Comparison of ENCODE assay signal across 1 mouse cellular context in genomic region chr10:80292251-80293146, GRCm38 (mm10).
A peak's percentile ranks its signal among the peaks of the same experiment; 100 is the strongest.
TF ChIP-seq lines count a peak whose summit lies in the region.

Gene Rps15, plus strand, starts transcription at chr10:80292453.

TF ChIP-seq in CH12.LX, 34 proteins besides CTCF, POLR2A, EP300 and RAD21 (continued from another document):
- TF ChIP-seq JUN (IDR thresholded peaks at IDR 0.05; ENCODE audit: insufficient read depth, low read depth, low read length) (no peak), SMC3 (IDR thresholded peaks at IDR 0.05; ENCODE audit: low read depth, low read length) (peak; percentile 31; the same call in 1 of the 2 replicates), IRF4 (IDR thresholded peaks at IDR 0.05; ENCODE audit: low read depth, low read length) (peak; percentile 74), ELF1 (IDR thresholded peaks at IDR 0.05; ENCODE audit: low read depth, low read length) (peak; percentile 93), UBTF (IDR thresholded peaks at IDR 0.05; ENCODE audit: low read depth, low read length) (0 out of 2 replicates have a peak, but pooled peaks have one; percentile 36), ETS1 (conservative IDR thresholded peaks at IDR 0.05; ENCODE audit: low read depth, low read length) (no peak; the same call in 1 of the 2 replicates), ZMIZ1 (IDR thresholded peaks at IDR 0.05; ENCODE audit: low read depth, low read length) (peak; percentile 98), TBP (conservative IDR thresholded peaks at IDR 0.05; ENCODE audit: low read depth, low read length) (peak; percentile 96), ZNF384 (IDR thresholded peaks at IDR 0.05; ENCODE audit: low read depth, low read length) (no peak), MAFK (IDR thresholded peaks at IDR 0.05; ENCODE audit: insufficient replicate concordance, low read length) (no peak), TCF12 (IDR thresholded peaks at IDR 0.05; ENCODE audit: low read depth, low read length) (peak; percentile 99)
